Mouse (Mus musculus): ENCODE data around the gene Ebf4. TPM values are rescaled to one million over a fixed set of nuclear protein-coding genes. Genes with fewer than 3 reads are reported as not detected.
"Not testable (repeated sequence)": the region's sequence is repeated elsewhere in the genome, so short reads cannot be mapped to it uniquely, and the experiment has no call there.

Ebf4 gene
- polyA plus RNA-seq, 1 experiment from 2014 or later: 0.85 TPM

- Histone ChIP-seq H3K27ac (ENCODE audit: low read depth, low read length) (no peak overlapping the region), H3K9ac (ENCODE audit: low read depth, low read length) (no peak overlapping the region), H3K9me3 (ENCODE audit: control insufficient read depth) (no peaks in the 10 kb centered on the region), H3K27me3 (replicated peaks; ENCODE audit: control insufficient read depth, insufficient read depth, low read length) (peaks cover 11% of the 10 kb centered on the region; the same call in 1 of the 2 replicates), H3K36me3 (ENCODE audit: control insufficient read depth, insufficient read depth) (no peaks in the 10 kb centered on the region), H3K4me3 (ENCODE audit: low read depth, low read length) (no peak overlapping the region), H3K4me2 (replicated peaks; ENCODE audit: low read depth) (no peak overlapping the region), H3K4me1 (replicated peaks; ENCODE audit: control insufficient read depth, insufficient read depth, low read length) (no peaks in the 10 kb centered on the region)
- WGBS: 12% methylated on average over 14 of the region's 14 CpGs
- TF ChIP-seq CTCF (IDR thresholded peaks at IDR 0.05; ENCODE audit: low read depth): peak; percentile 80
- ATAC-seq: no peak
These were observed 67.6 kb downstream of the Ebf4 start for GRCm38 (mm10) chr2:130362511-130363026.

DNA sequence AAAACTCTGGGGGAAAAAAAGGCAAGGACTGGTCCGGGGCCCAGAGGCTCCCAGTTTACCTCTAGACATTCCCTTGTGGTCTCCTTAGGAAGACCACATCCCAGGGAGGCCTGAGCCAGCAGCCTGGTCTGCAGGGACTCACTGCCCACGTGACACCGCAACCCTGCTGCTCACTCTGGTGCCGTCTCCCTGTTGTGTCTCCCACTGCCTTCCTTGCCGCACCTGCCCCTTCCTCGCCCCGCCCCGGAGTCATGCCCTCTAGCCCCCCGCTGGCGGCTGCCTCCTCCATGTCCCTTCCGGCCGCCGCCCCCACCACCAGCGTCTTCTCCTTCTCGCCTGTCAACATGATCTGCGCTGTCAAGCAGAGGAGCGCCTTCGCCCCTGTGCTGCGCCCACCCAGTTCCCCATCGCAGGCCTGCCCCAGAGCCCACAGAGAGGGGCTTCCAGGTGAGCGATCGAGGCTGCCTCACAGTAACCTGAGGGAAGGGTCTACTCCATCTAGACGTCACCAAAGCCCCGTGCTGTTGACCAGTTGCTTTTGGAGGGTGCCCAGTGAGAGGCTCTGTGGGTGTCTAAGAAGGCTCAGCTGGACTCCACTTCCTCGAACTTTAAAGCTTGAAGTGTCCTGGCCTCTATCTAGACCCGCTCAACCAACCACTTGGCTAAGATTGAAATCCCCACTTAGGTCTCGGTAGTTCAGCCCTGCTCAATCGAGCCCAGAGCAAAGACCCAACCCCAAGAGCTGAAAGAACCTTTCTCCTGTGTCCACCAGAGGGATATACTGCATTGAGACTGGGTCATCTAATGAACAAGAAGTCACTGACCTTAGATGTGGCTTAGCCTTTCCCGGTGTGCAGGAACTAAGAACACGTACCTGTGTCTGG is 70.5 kb downstream of the Ebf4 start:
- Histone ChIP-seq H3K36me3 (ENCODE audit: control insufficient read depth, insufficient read depth) (no peaks in the 10 kb centered on the region), H3K27ac (ENCODE audit: low read depth, low read length) (no peak overlapping the region), H3K9ac (ENCODE audit: low read depth, low read length) (no peak overlapping the region), H3K4me3 (ENCODE audit: low read depth, low read length) (no peak overlapping the region; the same call in 1 of the 2 replicates), H3K4me1 (replicated peaks; ENCODE audit: control insufficient read depth, insufficient read depth, low read length) (no peaks in the 10 kb centered on the region), H3K27me3 (replicated peaks; ENCODE audit: control insufficient read depth, insufficient read depth, low read length) (peaks cover 11% of the 10 kb centered on the region; the same call in 1 of the 2 replicates), H3K9me3 (ENCODE audit: control insufficient read depth) (no peaks in the 10 kb centered on the region), H3K4me2 (replicated peaks; ENCODE audit: low read depth) (peak overlapping the region; percentile 51)
- no peak for ATAC-seq
- TF ChIP-seq CTCF (IDR thresholded peaks at IDR 0.05; ENCODE audit: low read depth): peak; percentile 42; the same call in 1 of the 2 replicates
- 26% methylated on average over 30 of the region's 30 CpGs for WGBS

DNA sequence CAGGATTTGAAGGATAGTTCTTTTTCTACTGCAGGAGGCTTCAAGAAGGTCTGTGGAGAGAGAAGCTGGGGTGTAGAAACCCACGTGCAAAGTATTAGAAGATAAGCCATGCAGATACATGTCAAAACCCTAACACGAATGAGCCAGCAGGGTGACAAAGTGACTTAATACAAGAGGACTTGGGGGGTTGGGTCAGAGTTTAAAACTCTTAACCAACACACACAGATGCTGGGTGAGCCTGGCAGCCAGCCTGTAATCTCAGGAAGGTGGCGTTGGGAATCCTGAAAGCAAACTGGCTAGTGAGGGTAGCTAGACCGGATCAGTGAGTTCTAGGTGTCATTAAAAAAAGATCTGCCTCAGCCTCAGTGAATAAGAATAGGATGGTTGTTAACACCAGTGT is 72.4 kb downstream of the Ebf4 start:
- no peaks in the 10 kb centered on the region for H3K4me1 ChIP-seq (replicated peaks; ENCODE audit: control insufficient read depth, insufficient read depth, low read length)
- WGBS: 53% methylated on average over 4 of the region's 4 CpGs
- H3K27ac ChIP-seq (ENCODE audit: low read depth, low read length): no peak overlapping the region
- H3K36me3 ChIP-seq (ENCODE audit: control insufficient read depth, insufficient read depth): no peaks in the 10 kb centered on the region
- H3K4me2 ChIP-seq (replicated peaks; ENCODE audit: low read depth): no peak overlapping the region
- no peak for ATAC-seq
- H3K9me3 ChIP-seq (ENCODE audit: control insufficient read depth): no peaks in the 10 kb centered on the region
- H3K9ac ChIP-seq (ENCODE audit: low read depth, low read length): no peak overlapping the region
- no peak for TF ChIP-seq CTCF (IDR thresholded peaks at IDR 0.05; ENCODE audit: low read depth)
- H3K4me3 ChIP-seq (ENCODE audit: low read depth, low read length): no peak overlapping the region
- peaks cover 3% of the 10 kb centered on the region; the same call in 1 of the 2 replicates for H3K27me3 ChIP-seq (replicated peaks; ENCODE audit: control insufficient read depth, insufficient read depth, low read length)

GRCm38 (mm10) chr2:130373026-130373425 is 78.1 kb downstream of the Ebf4 start:
- H3K27ac ChIP-seq (ENCODE audit: low read depth, low read length); H3K4me3 ChIP-seq (ENCODE audit: low read depth, low read length); H3K9ac ChIP-seq (ENCODE audit: low read depth, low read length); H3K4me2 ChIP-seq (replicated peaks; ENCODE audit: low read depth); H3K36me3 ChIP-seq (ENCODE audit: control insufficient read depth, insufficient read depth); ATAC-seq; H3K4me1 ChIP-seq (replicated peaks; ENCODE audit: control insufficient read depth, insufficient read depth, low read length); H3K27me3 ChIP-seq (replicated peaks; ENCODE audit: control insufficient read depth, insufficient read depth, low read length); H3K9me3 ChIP-seq (ENCODE audit: control insufficient read depth): not testable (repeated sequence)
- WGBS: 15% methylated on average over 1 of the region's 1 CpGs

DNA sequence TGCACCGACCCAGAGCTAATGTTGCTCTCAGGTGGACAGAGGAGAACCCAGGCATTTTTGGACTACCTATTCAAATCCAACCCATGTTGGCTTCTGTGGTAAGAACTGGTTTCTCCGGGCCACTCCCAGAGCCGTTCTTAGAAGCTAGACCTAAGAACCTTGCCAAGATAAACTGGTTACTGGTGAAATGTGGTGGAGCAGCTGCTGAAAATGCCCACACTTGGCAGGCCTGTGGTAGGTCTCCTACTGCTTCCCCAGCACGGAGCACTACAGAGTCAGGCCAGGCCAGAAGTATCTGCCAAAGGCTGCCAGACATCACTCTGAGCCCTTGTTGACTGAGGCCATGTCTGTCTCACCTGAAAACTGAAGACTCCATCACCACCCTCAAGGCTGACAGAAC is 80.0 kb downstream of the Ebf4 start:
- no peaks in the 10 kb centered on the region for H3K4me1 ChIP-seq (replicated peaks; ENCODE audit: control insufficient read depth, insufficient read depth, low read length)
- no peaks in the 10 kb centered on the region for H3K9me3 ChIP-seq (ENCODE audit: control insufficient read depth)
- no peak overlapping the region for H3K4me2 ChIP-seq (replicated peaks; ENCODE audit: low read depth)
- H3K36me3 ChIP-seq (ENCODE audit: control insufficient read depth, insufficient read depth): no peaks in the 10 kb centered on the region
- WGBS: 80% methylated on average over 4 of the region's 4 CpGs
- no peak for TF ChIP-seq CTCF (IDR thresholded peaks at IDR 0.05; ENCODE audit: low read depth)
- H3K27me3 ChIP-seq (replicated peaks; ENCODE audit: control insufficient read depth, insufficient read depth, low read length): no peaks in the 10 kb centered on the region
- H3K27ac ChIP-seq (ENCODE audit: low read depth, low read length): no peak overlapping the region
- no peak for ATAC-seq
- no peak overlapping the region for H3K9ac ChIP-seq (ENCODE audit: low read depth, low read length)
- no peak overlapping the region for H3K4me3 ChIP-seq (ENCODE audit: low read depth, low read length)

DNA sequence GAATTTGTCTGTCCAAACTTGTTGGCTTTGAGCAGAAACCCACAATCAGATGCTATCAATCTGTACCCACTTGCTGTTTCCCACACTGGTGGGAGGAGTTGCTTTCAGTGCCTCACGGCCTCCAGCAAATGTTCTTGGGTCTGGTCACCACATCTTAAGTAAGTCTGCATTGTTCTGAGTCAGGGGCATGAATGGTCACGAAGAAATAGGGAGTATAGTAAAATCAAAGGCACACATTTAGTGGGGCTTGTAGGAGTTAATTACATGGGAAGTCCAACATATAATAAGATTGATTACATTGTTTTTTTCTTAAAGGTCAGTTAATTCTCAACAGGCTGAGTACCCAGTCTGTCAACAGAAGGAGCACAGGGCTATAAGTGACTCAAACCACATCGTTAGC is 88.2 kb downstream of the Ebf4 start:
- H3K9me3 ChIP-seq (ENCODE audit: control insufficient read depth): no peaks in the 10 kb centered on the region
- H3K4me3 ChIP-seq (ENCODE audit: low read depth, low read length): no peak overlapping the region
- WGBS: 55% methylated on average over 3 of the region's 3 CpGs
- no peaks in the 10 kb centered on the region for H3K36me3 ChIP-seq (ENCODE audit: control insufficient read depth, insufficient read depth)
- no peaks in the 10 kb centered on the region for H3K4me1 ChIP-seq (replicated peaks; ENCODE audit: control insufficient read depth, insufficient read depth, low read length)
- no peak for ATAC-seq
- H3K9ac ChIP-seq (ENCODE audit: low read depth, low read length): no peak overlapping the region
- no peak overlapping the region for H3K27ac ChIP-seq (ENCODE audit: low read depth, low read length)
- H3K4me2 ChIP-seq (replicated peaks; ENCODE audit: low read depth): no peak overlapping the region
- TF ChIP-seq CTCF (IDR thresholded peaks at IDR 0.05; ENCODE audit: low read depth): no peak
- no peaks in the 10 kb centered on the region for H3K27me3 ChIP-seq (replicated peaks; ENCODE audit: control insufficient read depth, insufficient read depth, low read length)

All from intestine, postnatal 0 days (tissue).